Mouse (Mus musculus) erythroblast, embryonic 14.5 days (primary cell): ENCODE data around the gene Ankrd63.

ENCODE experiments used
- GATA1 ChIP-seq: IDR thresholded peaks from 2 replicates; pipeline ENCODE4 v1.6.1; 2012; ENCODE audit warnings: low read length, inconsistent platforms, mixed read lengths
- TAL1 ChIP-seq: IDR thresholded peaks from 3 replicates; pipeline ENCODE4 v1.6.1; 2012; ENCODE audit warnings: low read length, inconsistent platforms, mixed read lengths

GRCm38 (mm10) chr2:118740341-118740740 lies 36.6 kb upstream of the Ankrd63 start:
- TF ChIP-seq TAL1 (no peak), GATA1 (no peak)
